Mouse (Mus musculus): ENCODE measurements around the gene Hdhd5. TPM values are rescaled to one million over a fixed set of nuclear protein-coding genes. Genes with fewer than 3 reads are reported as not detected.

Hdhd5 gene
- polyA plus RNA-seq, 1 experiment from 2014 or later: 17.0 TPM

DNA sequence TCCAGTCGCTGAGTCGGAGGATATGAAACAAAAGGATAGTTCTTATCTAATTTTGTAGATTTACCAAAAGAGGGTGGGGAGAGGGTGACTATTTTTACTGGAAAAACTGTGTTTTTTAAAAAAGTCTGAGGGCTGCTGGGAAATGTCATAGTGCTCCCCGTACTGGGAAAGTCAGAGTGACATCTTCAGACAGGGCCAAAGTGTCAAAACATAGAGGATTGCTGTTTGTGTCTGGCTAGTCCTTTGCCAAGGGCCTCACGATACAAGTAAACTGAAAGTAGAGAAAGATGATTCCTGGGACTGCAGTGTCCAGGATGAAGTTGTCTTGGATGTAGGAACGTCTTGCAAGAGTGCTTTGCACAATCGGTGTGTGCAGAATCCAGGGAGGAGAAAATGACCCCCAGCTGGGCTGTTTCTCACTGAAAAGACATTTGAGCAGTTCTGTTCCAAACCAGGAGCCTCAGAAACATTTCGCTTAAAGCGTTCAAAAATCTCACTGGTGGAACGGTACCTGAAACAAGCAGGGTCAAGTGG lies 66.6 kb downstream of the Hdhd5 start:
- no peak for ATAC-seq (ENCODE audit: insufficient number of reproducible peaks, insufficient read depth, low FRiP score, low read depth)
- H3K36me3 ChIP-seq (ENCODE audit: control insufficient read depth, insufficient read depth, low read length): no peaks in the 10 kb centered on the region
- WGBS: 42% methylated on average over 9 of the region's 9 CpGs
- H3K9ac ChIP-seq (replicated peaks; ENCODE audit: low read depth, low read length): no peak overlapping the region
- no peaks in the 10 kb centered on the region for H3K9me3 ChIP-seq (ENCODE audit: control insufficient read depth, low read depth, low read length)
- peak overlapping the region; percentile 61; the same call in 1 of the 2 replicates for H3K4me3 ChIP-seq (ENCODE audit: low read depth, low read length)
- peak overlapping the region; percentile 69; the same call in 1 of the 2 replicates for H3K4me2 ChIP-seq (replicated peaks; ENCODE audit: low read depth, low read length)
- peaks cover 8% of the 10 kb centered on the region; the same call in 1 of the 2 replicates for H3K27me3 ChIP-seq (ENCODE audit: control insufficient read depth, insufficient read depth, low read length)
- no peak overlapping the region for H3K27ac ChIP-seq (ENCODE audit: low read length)
- peaks cover 13% of the 10 kb centered on the region; the same call in 1 of the 2 replicates for H3K4me1 ChIP-seq (ENCODE audit: control insufficient read depth, insufficient read depth, low read length)

DNA sequence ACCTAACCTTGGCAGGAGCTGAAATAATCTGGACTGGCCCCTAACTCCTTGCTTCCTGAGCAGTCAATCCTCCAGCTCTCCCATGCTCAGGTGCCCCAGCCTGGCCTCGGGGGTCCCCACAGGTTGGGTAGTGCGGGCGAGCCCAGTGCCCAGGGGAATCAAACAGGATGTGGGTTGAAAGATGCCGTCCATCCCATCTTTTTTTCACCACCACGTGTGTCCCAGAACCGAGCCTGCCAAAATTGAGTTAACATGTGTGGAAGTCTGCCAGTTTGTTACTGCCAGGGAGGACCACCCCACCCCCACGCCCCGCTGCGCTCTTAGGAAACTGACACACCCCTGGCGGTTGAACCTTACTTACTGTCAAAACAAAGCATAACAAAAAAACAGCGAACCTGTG lies 67.2 kb downstream of the Hdhd5 start:
- H3K36me3 ChIP-seq (ENCODE audit: control insufficient read depth, insufficient read depth, low read length): no peaks in the 10 kb centered on the region
- peaks cover 8% of the 10 kb centered on the region; the same call in 1 of the 2 replicates for H3K27me3 ChIP-seq (ENCODE audit: control insufficient read depth, insufficient read depth, low read length)
- 8% methylated on average over 11 of the region's 11 CpGs for WGBS
- no peak overlapping the region for H3K27ac ChIP-seq (ENCODE audit: low read length)
- H3K4me2 ChIP-seq (replicated peaks; ENCODE audit: low read depth, low read length): peak overlapping the region; percentile 69
- peak overlapping the region; percentile 61 for H3K4me3 ChIP-seq (ENCODE audit: low read depth, low read length)
- no peak for ATAC-seq (ENCODE audit: insufficient number of reproducible peaks, insufficient read depth, low FRiP score, low read depth)
- H3K9ac ChIP-seq (replicated peaks; ENCODE audit: low read depth, low read length): no peak overlapping the region
- H3K4me1 ChIP-seq (ENCODE audit: control insufficient read depth, insufficient read depth, low read length): peaks cover 13% of the 10 kb centered on the region; the same call in 1 of the 2 replicates
- H3K9me3 ChIP-seq (ENCODE audit: control insufficient read depth, low read depth, low read length): no peaks in the 10 kb centered on the region

DNA sequence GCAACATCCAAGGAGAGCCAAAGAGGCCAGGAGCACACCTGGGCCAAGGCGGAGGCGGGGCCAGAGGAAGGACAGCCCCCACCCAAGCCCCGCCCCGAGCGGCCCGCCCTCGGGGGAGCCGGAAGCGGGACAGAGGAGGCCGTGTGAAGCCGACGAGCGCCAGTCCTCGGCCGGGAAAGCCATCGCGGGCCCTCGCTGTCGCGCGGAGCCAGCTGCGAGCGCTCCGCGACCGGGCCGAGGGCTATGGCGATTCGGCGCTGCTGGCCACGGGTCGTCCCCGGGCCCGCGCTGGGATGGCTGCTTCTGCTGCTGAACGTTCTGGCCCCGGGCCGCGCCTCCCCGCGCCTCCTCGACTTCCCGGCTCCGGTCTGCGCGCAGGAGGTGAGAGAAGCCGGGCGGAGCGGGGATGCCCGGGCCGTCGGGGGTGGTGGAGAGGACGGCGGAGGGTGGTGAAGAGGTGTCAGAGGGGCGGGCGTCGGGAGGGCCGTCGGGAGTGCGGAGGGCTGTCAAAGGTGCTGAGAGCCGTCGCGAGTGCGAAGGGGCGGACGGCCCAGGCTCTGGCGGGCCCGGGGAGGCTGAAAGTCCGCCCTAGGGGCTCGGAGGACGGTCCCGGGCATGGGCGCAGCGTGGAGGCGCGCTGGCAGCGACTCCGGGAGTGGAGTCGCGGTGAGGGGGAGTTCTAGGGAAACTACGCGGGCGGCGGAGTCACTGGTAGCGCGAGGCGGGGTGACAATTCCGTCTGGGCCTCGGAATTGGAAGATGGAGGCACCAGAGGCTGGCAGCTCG lies 67.8 kb downstream of the Hdhd5 start, which contains the start of gene Il17ra:
Il17ra (plus strand) TSS at position 162 of the 786 bp plus-strand sequence.
- peak within 1 kb of the TSS; percentile 69 for H3K4me2 ChIP-seq (replicated peaks; ENCODE audit: low read depth, low read length)
- no peaks in the 10 kb centered on the region for H3K9me3 ChIP-seq (ENCODE audit: control insufficient read depth, low read depth, low read length)
- peaks cover 13% of the 10 kb centered on the region; the same call in 1 of the 2 replicates for H3K4me1 ChIP-seq (ENCODE audit: control insufficient read depth, insufficient read depth, low read length)
- peaks cover 8% of the 10 kb centered on the region; the same call in 1 of the 2 replicates for H3K27me3 ChIP-seq (ENCODE audit: control insufficient read depth, insufficient read depth, low read length)
- no peak within 1 kb of the TSS for H3K27ac ChIP-seq (ENCODE audit: low read length)
- ATAC-seq (ENCODE audit: insufficient number of reproducible peaks, insufficient read depth, low FRiP score, low read depth): peak; percentile 91
- peak within 1 kb of the TSS; percentile 45; the same call in 1 of the 2 replicates for H3K9ac ChIP-seq (replicated peaks; ENCODE audit: low read depth, low read length)
- H3K36me3 ChIP-seq (ENCODE audit: control insufficient read depth, insufficient read depth, low read length): no peaks in the 10 kb centered on the region
- H3K4me3 ChIP-seq (ENCODE audit: low read depth, low read length): peak within 1 kb of the TSS; percentile 61
- WGBS: 1% methylated on average over 90 of the region's 90 CpGs

DNA sequence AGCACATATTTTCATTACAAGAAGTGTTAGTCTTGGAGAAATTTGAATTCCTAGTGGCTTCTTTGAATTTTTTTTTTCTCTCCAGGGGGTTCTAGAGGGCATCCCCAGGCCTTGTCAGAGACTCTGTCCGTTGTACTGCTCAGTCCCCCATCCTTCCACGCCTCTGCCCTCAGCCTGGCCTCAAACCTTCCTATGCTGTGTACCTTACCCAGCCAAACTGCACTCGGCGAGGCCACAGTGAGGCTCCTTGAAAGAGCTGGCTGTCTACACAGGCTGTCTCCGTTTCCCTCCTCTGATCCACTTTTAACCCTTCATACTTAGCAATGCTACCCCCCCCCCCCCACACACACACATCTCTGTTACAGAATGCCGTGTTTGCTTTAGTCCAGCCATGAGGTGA lies 68.9 kb downstream of the Hdhd5 start:
- H3K27ac ChIP-seq (ENCODE audit: low read length): no peak overlapping the region
- H3K9ac ChIP-seq (replicated peaks; ENCODE audit: low read depth, low read length): no peak overlapping the region
- H3K9me3 ChIP-seq (ENCODE audit: control insufficient read depth, low read depth, low read length): no peaks in the 10 kb centered on the region
- WGBS: 54% methylated on average over 6 of the region's 6 CpGs
- H3K4me3 ChIP-seq (ENCODE audit: low read depth, low read length): no peak overlapping the region
- no peak for ATAC-seq (ENCODE audit: insufficient number of reproducible peaks, insufficient read depth, low FRiP score, low read depth)
- H3K36me3 ChIP-seq (ENCODE audit: control insufficient read depth, insufficient read depth, low read length): no peaks in the 10 kb centered on the region
- no peak overlapping the region for H3K4me2 ChIP-seq (replicated peaks; ENCODE audit: low read depth, low read length)
- peaks cover 8% of the 10 kb centered on the region; the same call in 1 of the 2 replicates for H3K27me3 ChIP-seq (ENCODE audit: control insufficient read depth, insufficient read depth, low read length)
- peaks cover 13% of the 10 kb centered on the region; the same call in 1 of the 2 replicates for H3K4me1 ChIP-seq (ENCODE audit: control insufficient read depth, insufficient read depth, low read length)

DNA sequence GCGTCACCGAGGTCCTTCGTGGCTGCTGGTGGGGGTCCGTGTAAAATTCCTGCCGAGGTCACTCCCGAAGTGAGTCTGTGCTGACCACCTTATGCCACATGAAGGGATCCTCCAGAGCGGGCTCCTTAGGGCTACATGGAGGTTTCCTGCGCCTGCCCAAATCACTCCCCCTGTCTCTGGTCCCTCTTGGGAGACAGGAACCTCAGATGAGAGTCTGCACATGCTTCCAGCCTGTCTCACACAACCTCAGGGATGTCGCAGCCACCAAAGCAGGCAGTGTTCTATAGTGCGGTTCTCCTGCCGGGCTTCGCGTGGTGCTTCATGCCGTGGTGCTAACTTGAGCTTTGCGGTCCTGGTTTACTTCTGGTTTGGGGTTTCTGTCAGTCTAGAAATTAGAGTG lies 69.9 kb downstream of the Hdhd5 start:
- H3K9ac ChIP-seq (replicated peaks; ENCODE audit: low read depth, low read length): no peak overlapping the region
- no peaks in the 10 kb centered on the region for H3K36me3 ChIP-seq (ENCODE audit: control insufficient read depth, insufficient read depth, low read length)
- peaks cover 8% of the 10 kb centered on the region; the same call in 1 of the 2 replicates for H3K27me3 ChIP-seq (ENCODE audit: control insufficient read depth, insufficient read depth, low read length)
- 61% methylated on average over 15 of the region's 15 CpGs for WGBS
- H3K4me2 ChIP-seq (replicated peaks; ENCODE audit: low read depth, low read length): no peak overlapping the region
- peaks cover 13% of the 10 kb centered on the region; the same call in 1 of the 2 replicates for H3K4me1 ChIP-seq (ENCODE audit: control insufficient read depth, insufficient read depth, low read length)
- ATAC-seq (ENCODE audit: insufficient number of reproducible peaks, insufficient read depth, low FRiP score, low read depth): no peak
- no peaks in the 10 kb centered on the region for H3K9me3 ChIP-seq (ENCODE audit: control insufficient read depth, low read depth, low read length)
- no peak overlapping the region for H3K27ac ChIP-seq (ENCODE audit: low read length)
- no peak overlapping the region for H3K4me3 ChIP-seq (ENCODE audit: low read depth, low read length)

Other genes with a start within 250 kb of the Hdhd5 start
- not detected in 2 replicates for gene D330020A13Rik, start 237.0 kb downstream of the Hdhd5 start, polyA plus RNA-seq (2014; fragmentation: Nextera tagmentation; extraction: Ambion mirVana)
- gene B4galnt3, start 236.8 kb downstream of the Hdhd5 start, polyA plus RNA-seq (2014; fragmentation: Nextera tagmentation; extraction: Ambion mirVana): 0.09 and 0.22 TPM in 2 replicates
- gene Kdm5a, start 167.2 kb downstream of the Hdhd5 start, polyA plus RNA-seq (2014; fragmentation: Nextera tagmentation; extraction: Ambion mirVana): 56.2 and 57.4 TPM in 2 replicates
- gene Ccdc77, start 166.9 kb downstream of the Hdhd5 start, polyA plus RNA-seq (2014; fragmentation: Nextera tagmentation; extraction: Ambion mirVana): 23.2 and 27.4 TPM in 2 replicates
- gene Il17ra, start 68.1 kb downstream of the Hdhd5 start, polyA plus RNA-seq (2014; fragmentation: Nextera tagmentation; extraction: Ambion mirVana): 2.7 and 3.2 TPM in 2 replicates
- gene Tmem121b, start 37.5 kb downstream of the Hdhd5 start, polyA plus RNA-seq (2014; fragmentation: Nextera tagmentation; extraction: Ambion mirVana): 0.14 and 0.17 TPM in 2 replicates
- 2.3 and 3.3 TPM in 2 replicates for gene Cecr2, start 135.1 kb upstream of the Hdhd5 start, polyA plus RNA-seq (2014; fragmentation: Nextera tagmentation; extraction: Ambion mirVana)
- gene Slc25a18, start 242.3 kb upstream of the Hdhd5 start, polyA plus RNA-seq (2014; fragmentation: Nextera tagmentation; extraction: Ambion mirVana): 0.20 TPM in 1 of 2 replicates, not detected in the other

Data from stomach, embryonic 14.5 days (tissue).